Mouse (Mus musculus) cerebellum, adult 2 months (tissue): ENCODE data around the gene Uba6.

Experiments used
- CTCF ChIP-seq: fragments of 200-500 bp; IDR thresholded peaks from 2 replicates; pipeline ENCODE4 v1.5.1; 2011; ENCODE audit warnings: low read depth, mild to moderate bottlenecking, control low read depth, low read length, moderate library complexity, borderline replicate concordance; ENCODE audit not compliant: insufficient read depth
- POLR2A ChIP-seq: fragments of 200-500 bp; IDR thresholded peaks from 2 replicates; pipeline ENCODE4 v1.6.1; 2011; ENCODE audit warnings: low read length, control low read depth, borderline replicate concordance; ENCODE audit not compliant: insufficient read depth

DNA sequence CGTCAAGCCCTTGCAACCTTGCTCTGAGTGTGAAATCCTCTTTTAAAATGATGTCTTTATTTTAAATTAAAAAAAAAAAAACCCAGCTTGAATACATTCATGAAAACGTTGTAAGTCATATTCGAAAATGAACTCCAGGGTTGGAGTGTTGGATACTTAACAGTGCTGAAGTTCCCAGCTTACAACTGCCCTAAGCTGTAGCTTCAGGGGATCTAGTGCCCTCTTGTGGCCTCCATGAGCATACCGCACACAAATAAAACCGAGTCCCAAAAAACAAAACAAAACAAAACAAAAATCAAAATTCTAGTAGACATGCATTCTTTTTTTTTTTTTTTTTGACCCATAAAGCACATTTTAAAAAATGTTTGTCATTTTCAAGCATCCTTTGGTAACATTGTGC lies 18.2 kb upstream of the Uba6 start:
- TF ChIP-seq CTCF = peak; percentile 52; the same call in 1 of the 2 replicates
- no peak for TF ChIP-seq POLR2A
